Mouse (Mus musculus) spleen, adult 18-20 months (tissue): ENCODE measurements around the gene Dync1i1.
"Not testable (repeated sequence)": the region's sequence is repeated elsewhere in the genome, so short reads cannot be mapped to it uniquely, and the experiment has no call there.

Source experiments
- DNase-seq, 2 experiments: peaks; one replicate each; pipeline ENCODE4 v3.0.0; 2022; ENCODE audit warnings: mixed read lengths in 2 of 2

Dync1i1 gene

DNA sequence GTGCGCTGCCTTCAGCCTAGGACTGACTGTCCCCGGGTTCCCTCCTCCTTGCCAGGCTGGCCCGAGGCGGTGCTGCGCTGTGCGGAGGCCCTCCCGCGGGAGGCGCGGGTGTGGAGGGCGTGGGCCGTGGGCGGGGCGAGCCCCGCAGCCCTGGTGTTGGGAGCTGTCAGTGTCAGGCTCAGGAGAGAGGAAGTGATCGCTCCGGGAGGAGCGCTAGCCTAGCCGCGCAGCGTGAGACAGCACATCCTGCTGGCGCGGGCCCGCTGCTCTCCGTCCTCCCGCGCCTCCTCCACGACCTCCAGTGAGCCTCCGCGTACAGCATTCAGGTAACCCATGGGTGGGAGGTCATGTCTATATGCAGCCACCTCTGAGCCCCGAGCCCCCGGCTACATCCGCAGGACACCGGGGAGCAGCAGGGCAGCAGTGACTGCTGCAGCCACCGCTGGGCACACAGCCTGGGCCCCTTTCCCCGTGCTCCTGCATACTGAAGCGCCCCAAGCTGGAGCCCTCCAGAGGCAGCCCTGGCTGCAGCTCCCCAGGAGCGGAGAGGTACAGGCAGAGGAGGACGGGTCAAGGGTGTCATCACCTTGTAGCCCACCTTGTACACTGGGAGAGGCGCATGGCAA is at the start of gene Dync1i1:
TSS of gene Dync1i1 (plus strand) at position 29 of the 626 bp plus-strand sequence.
- DNase-seq, result no peak

DNA sequence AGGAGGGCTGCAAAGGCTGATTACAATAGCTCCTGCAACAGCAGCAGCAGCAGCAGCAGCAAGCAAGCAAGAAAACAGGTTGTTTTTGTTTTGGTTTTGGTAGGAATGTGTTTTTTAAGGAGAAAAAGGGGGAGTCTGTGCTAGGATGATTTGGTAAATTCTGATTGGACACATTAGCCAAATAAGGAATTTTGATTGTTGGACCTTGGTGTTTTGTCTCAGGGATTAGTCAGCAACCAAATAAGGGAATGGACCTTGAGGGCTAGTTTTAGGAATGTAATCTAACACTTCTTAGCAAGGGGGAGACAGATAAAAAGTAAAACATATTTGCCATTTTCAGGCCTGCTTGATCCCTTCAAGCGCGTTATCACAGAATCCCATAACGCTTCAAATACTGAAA is 45.7 kb upstream of the Dync1i1 start:
- DNase-seq, result no peak

DNA sequence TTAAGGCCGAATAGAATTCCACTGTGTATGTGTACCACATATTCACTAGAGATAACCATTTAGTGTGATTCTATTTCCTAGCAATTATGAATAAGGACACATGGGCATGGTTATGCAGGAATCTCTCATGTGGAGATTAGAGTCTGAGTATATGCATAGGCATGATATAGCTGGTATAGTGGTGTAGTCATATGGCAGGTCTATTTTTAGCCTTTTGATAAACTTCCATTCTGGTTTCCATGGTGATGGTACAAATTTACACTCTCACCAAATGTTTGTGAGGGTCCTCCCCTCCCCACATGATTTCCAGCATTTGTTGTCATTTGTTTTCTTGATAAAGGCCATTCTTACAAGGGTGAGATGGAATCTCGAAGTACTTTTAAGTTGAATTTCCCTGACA is 23.6 kb upstream of the Dync1i1 start:
- no peak for DNase-seq

GRCm38 (mm10) chr6:5707894-5708293 is 17.5 kb upstream of the Dync1i1 start:
- not testable (repeated sequence) for DNase-seq

- DNase-seq, result no peak
Observed at GRCm38 (mm10) chr6:5710063-5710605, 15.3 kb upstream of the Dync1i1 start.

GRCm38 (mm10) chr6:5712620-5713019 is 12.8 kb upstream of the Dync1i1 start:
- DNase-seq, result no peak

- no peak for DNase-seq
Observed at GRCm38 (mm10) chr6:5715101-5715618, 10.3 kb upstream of the Dync1i1 start.

DNA sequence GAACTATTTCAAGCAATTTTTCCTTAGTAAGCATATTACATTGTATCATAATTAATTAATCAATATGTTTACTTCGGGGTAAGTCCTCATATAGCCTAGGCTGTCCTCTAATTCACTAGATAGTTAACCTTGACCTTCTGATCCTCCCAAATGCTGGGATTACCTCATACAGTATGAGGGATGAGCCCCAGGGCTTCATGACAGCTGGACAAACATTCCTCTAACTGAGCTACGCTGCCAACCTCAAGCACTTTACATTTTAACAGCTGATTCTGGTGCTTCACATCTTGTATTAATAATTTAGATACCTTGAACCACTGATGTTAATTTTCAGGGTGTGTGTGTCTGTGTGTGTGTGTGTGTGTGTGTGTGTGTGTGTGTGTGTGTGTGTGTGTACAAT is 6.5 kb upstream of the Dync1i1 start:
- no peak for DNase-seq

GRCm38 (mm10) chr6:5720716-5721115 is 4.7 kb upstream of the Dync1i1 start:
- DNase-seq, result not testable (repeated sequence)

DNA sequence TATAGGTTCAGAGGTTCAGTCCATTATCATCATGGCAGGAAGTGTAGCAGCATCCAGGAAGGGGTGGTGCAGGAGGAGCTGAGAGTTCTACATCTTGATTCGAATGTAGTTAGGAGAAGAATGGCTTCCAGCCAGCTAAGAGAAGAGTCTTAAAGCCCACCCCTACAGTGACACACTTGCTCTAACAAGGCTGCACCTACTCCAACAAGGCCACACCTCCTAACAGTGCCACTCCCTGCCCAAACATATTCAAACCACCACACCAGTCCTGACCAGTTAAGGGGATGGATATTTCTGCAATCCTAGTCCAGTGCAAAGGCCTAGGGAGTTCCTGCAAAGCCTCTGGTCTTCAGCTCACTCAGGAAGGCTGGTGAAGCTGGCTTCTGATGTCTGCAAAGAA is 1.5 kb upstream of the Dync1i1 start:
- no peak for DNase-seq

- no peak for DNase-seq
Observed at GRCm38 (mm10) chr6:5726237-5726670, 815 bp downstream of the Dync1i1 start.

DNA sequence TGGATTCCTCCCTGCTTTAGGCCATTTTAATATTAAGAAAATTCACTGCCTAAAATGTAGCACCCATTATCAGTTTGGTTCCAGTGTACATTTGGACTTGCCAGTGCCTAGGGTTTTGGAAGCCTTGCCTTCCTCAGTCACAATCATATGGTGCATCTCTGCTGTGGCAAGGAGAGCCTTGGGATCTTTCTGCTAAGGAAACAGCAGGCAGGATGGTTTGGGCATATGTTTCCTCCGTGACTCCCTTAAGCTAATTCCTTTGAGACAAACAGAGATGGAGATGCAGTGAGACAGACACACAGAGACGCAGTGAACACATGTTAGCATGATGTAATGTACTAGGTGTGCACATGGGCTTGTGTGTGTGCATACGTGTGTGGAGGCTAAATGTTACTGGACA is 7.8 kb downstream of the Dync1i1 start:
- no peak for DNase-seq

- no peak for DNase-seq
Observed at GRCm38 (mm10) chr6:5734398-5734797, 9.0 kb downstream of the Dync1i1 start.

DNA sequence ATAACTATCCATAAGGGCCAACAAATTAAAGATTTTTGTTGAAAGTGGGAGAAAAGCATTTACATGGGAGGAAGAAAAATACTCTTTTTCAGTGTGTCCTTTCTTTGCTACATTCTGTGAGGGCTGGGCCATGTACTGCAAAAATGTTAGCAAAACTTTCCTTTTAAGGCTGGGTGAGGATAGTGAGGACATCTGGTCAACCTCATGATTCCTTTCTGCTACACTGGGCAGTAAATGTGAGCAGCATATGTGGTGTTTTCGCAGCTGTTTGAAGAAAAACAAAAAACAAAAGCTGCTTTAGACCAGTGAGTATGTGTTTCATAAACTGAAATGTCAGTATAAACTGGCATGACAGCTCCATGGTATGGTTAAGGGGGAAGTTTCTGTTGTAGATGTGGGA is 9.4 kb downstream of the Dync1i1 start:
- no peak for DNase-seq

DNA sequence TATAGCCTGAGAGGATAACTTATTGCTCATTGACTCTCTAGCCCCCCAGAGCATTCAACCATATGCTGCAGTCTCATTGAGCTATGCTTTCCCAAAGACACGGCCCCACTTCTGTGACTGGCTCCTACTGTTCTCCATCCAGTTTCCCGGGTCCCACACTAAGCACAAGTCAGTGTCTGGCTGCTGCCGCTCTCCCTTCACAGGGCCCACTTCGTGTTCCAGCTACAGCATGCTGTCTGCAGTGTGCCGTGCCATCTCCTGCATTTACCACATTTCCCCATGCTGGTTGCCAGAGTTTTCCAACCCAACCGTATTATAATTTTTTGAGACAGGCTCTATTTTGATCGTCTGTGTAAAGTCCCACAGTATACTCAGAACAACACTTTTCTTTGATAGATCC is 14.3 kb downstream of the Dync1i1 start:
- DNase-seq, result no peak

DNA sequence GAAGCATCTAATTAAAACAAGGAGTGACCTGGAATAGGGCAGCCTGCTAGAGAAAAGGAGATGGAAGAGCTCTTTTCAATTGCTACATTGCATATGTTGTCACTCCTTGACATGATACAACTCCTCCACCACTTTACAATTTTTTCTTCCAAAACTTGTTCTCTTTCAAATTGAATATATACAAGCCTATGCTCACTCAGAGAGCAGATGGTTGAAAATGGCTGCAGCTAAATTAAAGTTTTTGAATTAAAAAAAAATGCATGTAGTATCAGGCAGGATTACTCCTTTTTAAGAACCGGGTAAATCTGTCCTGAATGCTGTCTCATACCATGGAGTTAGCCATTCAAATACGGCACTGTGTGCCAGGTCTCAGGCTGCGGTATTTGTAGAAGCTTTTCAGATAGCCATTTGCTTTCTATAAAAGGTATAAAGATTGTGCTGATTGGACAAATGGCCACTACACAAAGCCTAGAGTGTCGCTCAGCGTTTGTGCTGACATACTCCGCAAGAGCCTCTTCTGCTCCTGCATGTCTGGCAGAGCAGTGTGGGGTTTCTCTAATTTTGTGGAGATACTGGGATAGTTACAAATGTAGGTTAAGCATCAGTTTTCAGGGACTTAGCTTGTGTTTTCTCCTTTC is 16.1 kb downstream of the Dync1i1 start:
- DNase-seq, result no peak

- no peak for DNase-seq
Observed at GRCm38 (mm10) chr6:5750079-5750711, 24.8 kb downstream of the Dync1i1 start.

- no peak for DNase-seq
Observed at GRCm38 (mm10) chr6:5752128-5752527, 26.7 kb downstream of the Dync1i1 start.

DNA sequence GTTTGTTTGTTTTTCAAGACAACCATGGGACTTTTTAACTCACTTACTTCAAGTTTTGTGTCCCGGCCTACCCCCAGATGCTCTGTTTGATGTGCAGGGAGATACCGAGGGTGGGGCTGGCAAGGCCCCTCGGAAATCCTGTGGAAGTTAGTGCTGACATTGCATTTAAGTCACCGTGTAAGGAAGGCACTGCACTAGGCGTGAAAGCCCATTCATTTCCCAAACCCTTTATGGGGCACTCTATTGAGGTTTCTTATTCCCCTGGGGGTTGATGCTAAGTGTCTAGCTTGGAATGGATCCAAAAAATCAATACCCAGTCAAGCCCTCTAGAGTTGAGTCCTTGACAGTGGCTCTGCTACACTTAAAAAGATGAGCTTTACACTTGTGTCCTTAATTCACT is 27.2 kb downstream of the Dync1i1 start:
- no peak for DNase-seq

DNA sequence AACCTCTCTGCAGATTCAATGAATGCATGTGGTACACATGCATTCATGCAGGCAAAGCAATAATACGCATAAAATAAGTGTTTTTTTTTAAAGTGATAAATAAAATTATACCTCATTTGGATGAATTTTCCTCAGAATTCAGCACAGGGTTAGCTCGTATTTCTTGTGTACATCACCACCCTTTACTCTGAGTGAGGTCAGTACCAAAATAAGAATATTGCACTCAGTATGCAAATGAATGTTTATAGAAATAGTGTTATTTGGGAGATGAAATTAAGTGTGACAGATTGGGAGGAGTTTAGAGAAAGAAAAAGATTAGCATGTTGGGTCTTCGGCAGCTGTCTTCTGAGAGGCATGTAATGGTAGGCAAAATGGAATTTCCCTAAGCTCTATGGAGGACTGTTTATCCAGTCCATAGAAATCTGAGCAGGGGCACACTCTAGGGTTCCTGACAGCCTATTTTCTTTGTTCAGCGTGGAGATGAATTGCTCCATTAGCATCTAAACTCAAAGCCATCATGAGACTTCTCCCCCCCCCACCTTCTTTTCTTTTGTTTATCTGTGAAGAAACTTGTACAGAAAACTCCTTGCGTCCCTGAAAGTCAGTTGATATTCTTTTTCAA is 31.2 kb downstream of the Dync1i1 start:
- DNase-seq, result no peak

- DNase-seq, result no peak
Observed at GRCm38 (mm10) chr6:5762943-5763342, 37.5 kb downstream of the Dync1i1 start.

DNA sequence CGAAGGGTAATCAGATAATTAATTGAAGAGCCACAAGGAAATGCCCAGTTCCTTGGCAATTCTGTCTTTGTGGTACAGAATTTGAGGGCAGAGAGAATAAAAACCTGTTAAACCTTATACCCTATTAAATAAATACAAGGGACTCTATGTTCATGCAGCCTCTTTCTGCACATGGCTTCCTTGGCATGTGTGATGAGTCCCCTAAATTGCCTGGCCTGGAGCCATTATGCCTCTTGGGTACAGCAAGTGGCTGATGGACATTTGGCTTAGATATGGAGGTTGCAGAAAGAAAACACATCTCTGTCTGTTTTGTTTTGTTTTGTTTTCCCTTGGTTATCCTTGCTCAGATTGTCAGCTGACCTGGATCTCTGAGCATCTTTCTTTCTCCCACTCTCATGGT is 43.1 kb downstream of the Dync1i1 start:
- no peak for DNase-seq

DNA sequence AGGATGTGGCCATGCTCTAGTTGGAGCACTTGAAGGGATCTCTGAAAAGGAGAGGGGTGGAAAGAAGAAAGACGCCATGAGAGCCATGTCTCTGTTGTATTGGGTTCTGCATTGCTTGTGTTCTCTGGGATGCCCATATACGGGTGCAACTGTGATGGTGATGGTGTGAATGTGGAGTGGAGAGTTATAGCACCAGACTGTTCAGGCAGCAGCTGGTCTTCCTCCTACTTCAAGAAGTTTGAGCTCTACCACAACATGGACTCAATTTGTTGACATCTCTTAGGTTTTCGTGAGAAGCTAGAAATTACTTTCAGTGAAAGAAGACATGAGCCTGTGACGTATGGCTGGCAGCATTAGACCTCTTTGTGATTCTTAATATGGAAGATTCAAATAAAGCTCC is 44.8 kb downstream of the Dync1i1 start:
- no peak for DNase-seq
